Mouse (Mus musculus) frontal cortex, postnatal 10 days (tissue): ENCODE measurements around the gene Klf2.

Source experiments
- DNase-seq, 2 experiments: peaks; one replicate each; pipeline ENCODE4 v3.0.0; 2022; ENCODE audit warnings: low spot score in 2 of 2, mixed read lengths in 1 of 2

Gene Klf2

GRCm38 (mm10) chr8:72318801-72319322, at the start of gene Klf2:
TSS of gene Klf2 (plus strand) at chr8:72319033.
- DNase-seq, result peak; percentile 90 to 91

GRCm38 (mm10) chr8:72270606-72271005, 48.2 kb upstream of the Klf2 start:
- no peak for DNase-seq

GRCm38 (mm10) chr8:72271051-72271660, 47.7 kb upstream of the Klf2 start:
- DNase-seq, result no peak

- no peak for DNase-seq
Measured at GRCm38 (mm10) chr8:72271691-72272090, 47.1 kb upstream of the Klf2 start.

GRCm38 (mm10) chr8:72272361-72272760, 46.5 kb upstream of the Klf2 start:
- DNase-seq, result peak; percentile 54 to 56

GRCm38 (mm10) chr8:72273111-72273770, 45.6 kb upstream of the Klf2 start:
- no peak for DNase-seq

- no peak for DNase-seq
Measured at GRCm38 (mm10) chr8:72273807-72274206, 45.0 kb upstream of the Klf2 start.

GRCm38 (mm10) chr8:72277244-72277643, 41.6 kb upstream of the Klf2 start:
- DNase-seq, result no peak

- DNase-seq, result no peak
Measured at GRCm38 (mm10) chr8:72279151-72279550, 39.7 kb upstream of the Klf2 start.

- DNase-seq, result peak in 1 of 2 experiments; percentile 35
Measured at GRCm38 (mm10) chr8:72281634-72282033, 37.2 kb upstream of the Klf2 start.

- no peak for DNase-seq
Measured at GRCm38 (mm10) chr8:72285285-72285684, 33.5 kb upstream of the Klf2 start.

- no peak for DNase-seq
Measured at GRCm38 (mm10) chr8:72289051-72289450, 29.8 kb upstream of the Klf2 start.

GRCm38 (mm10) chr8:72291104-72291503, 27.7 kb upstream of the Klf2 start:
- no peak for DNase-seq

- no peak for DNase-seq
Measured at GRCm38 (mm10) chr8:72293309-72293708, 25.5 kb upstream of the Klf2 start.

- DNase-seq, result no peak
Measured at GRCm38 (mm10) chr8:72295125-72295524, 23.7 kb upstream of the Klf2 start.

GRCm38 (mm10) chr8:72295679-72296078, 23.2 kb upstream of the Klf2 start:
- DNase-seq, result peak; percentile 69 to 73

- no peak for DNase-seq
Measured at GRCm38 (mm10) chr8:72296561-72296960, 22.3 kb upstream of the Klf2 start.

GRCm38 (mm10) chr8:72298928-72299327, 19.9 kb upstream of the Klf2 start:
- no peak for DNase-seq

GRCm38 (mm10) chr8:72300654-72301400, 18.0 kb upstream of the Klf2 start:
- DNase-seq, result no peak

GRCm38 (mm10) chr8:72301497-72301896, 17.3 kb upstream of the Klf2 start:
- DNase-seq, result no peak

GRCm38 (mm10) chr8:72302986-72303612, 15.7 kb upstream of the Klf2 start:
- DNase-seq, result no peak

- no peak for DNase-seq
Measured at GRCm38 (mm10) chr8:72303633-72304032, 15.2 kb upstream of the Klf2 start.
